Mouse (Mus musculus) kidney, postnatal 36 days (tissue): ENCODE data around the gene Cyp2w1.
"Not testable (repeated sequence)": the region's sequence is repeated elsewhere in the genome, so short reads cannot be mapped to it uniquely, and the experiment has no call there.

Experiments
- DNase-seq, 2 experiments: peaks; one replicate each; pipeline ENCODE4 v3.0.0; 2021 to 2022; ENCODE audit warnings: mixed read lengths in 2 of 2

Cyp2w1 gene

DNA sequence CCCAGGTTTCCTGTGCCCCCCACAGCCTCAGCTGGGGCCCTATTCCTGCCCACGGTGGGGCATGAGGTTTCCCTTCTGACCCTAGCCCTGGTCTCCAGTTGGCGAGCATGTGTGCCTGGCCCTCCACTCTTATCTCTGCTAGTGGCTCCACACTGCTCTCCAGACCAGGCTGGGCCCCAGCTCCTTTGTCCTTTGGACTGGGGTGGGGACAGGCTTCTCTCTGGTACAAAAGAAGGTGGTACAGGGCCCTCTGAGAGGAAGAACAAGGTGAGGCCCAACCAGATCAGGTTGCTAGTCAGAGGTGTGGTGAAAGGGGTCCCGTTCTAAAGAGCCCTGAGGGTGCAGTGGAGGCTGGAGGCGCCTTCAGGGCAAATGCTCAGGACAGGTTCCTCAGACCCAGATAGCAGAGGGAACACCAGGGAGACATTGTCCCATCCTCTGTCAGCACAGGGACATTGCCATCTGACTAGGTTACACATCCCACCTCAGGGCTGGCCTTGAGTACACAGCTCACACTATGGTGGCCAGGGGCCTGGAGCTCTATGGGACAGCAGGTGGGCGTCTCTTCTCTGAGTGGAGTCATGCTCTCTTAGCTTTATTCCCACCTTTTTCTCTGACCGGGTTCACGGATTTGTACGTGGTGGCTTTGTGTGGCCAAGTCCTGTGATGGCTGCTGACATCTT, 19.7 kb upstream of the Cyp2w1 start:
- peak in 1 of 2 experiments; percentile 25 for DNase-seq

DNA sequence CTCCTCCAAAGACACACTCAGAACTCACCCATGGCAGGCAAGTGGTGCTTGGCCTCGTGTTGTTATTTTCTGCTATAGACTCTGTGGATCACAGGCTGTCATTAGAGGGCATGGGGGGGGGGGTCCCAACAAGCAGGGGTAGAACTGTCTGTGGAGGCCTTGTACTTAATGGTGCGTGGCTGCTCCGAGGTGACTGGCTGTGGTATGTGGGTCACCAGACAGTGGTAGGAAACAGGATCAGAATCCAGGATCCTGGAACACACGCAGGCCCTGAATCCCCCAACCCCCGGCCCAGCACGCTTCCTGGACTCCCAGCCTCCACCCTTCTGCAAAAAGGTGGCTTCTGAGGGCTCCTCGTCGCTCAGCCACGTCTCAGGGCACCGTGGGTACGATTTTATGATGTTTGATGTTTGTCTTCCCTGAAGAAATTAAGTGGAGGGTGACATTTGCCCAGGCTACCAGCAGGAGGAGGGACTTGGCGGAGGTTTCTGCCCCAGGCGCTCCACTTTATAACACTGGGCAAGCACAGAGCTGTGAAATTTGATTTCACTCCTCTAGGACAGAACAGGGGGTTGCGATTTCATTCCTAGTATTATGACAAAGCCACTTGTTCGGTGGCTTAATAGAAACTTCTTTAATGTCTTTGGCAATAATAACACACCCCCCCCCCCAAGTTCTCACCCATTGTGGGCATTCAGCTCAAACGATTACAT, 19.0 kb upstream of the Cyp2w1 start:
- peak; percentile 63 to 67 for DNase-seq

GRCm38 (mm10) chr5:139334394-139334793, 18.0 kb upstream of the Cyp2w1 start:
- DNase-seq, result not testable (repeated sequence)

GRCm38 (mm10) chr5:139335634-139336033, 16.8 kb upstream of the Cyp2w1 start:
- DNase-seq, result no peak

DNA sequence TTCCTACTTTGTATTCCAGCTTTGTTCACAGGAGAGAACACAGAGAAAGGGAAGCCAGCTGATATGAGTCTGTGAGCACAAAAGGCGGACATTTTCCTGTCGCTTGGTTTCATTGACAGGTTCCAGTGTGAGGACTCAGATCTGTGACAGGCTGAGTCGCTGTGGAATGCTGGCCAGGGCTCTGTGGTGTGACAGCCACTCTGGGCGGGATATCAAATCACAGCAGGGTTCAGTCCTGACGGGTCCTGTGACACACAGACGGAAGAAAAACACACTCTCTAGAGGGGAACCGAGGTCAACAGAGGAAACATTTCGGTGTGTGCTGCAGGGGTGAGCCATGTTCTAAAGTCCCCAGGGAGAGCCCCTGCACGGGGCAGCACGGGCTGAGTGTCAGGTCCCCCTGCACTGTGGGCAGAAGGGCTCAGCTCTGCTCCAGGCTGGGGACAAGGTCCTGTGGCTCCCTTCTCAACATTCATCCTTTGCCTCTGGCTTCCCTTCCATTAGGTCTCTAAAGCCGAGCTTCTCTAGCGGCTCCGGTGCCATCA, 14.5 kb upstream of the Cyp2w1 start:
- DNase-seq, result no peak

DNA sequence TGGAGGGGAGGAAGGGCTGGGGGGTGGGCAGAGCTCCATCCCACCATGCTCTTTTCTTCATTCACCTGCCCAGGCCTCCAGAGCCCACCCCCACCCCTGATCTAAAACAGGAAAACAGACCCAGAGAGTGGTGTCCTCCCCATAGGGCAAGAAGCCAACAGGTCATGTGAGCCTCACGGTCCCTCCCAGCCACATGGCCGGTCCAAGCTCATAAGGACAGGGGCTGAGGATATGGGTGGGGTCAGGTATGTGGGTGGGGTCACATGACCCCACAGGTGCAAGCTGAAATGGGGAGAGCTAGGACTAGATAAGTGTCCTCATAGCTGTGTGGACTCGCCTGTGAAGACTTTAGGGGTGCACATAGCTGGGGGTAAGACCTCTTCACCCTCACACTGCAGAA, 14.0 kb upstream of the Cyp2w1 start:
- DNase-seq, result peak; percentile 69 to 80

GRCm38 (mm10) chr5:139338891-139339290, 13.5 kb upstream of the Cyp2w1 start:
- DNase-seq, result no peak

DNA sequence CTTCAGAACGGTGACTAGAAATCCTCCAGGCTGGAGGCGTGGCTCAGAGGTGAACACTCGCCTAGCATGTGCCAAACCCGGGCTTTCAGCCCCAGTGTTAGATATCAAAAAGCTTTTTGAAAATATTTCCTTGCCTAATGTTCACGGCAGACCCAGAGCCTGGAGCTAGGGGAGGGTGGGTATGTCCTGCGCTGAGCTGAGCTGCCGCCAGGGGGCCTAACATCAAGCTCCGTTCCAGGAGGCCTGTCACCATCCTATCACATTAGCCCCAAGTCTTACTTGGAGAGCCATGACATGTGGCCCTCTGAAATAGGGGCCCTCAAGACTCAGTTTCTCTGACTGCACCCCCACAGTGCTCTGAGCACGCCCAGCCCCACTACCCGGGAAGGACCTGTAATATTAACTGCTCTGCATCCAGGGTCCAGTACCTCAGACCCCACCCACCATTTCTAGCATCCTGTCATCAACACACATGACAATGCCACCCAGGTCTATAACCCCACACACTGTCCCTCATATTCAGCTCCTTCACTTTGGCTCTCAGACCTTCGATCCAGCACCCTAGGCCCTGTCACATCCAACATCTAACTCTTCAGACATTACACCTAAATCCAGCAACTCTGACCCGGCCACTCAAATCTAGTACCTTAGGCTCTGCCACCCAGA, 8.3 kb upstream of the Cyp2w1 start:
- peak; percentile 75 to 90 for DNase-seq

GRCm38 (mm10) chr5:139344687-139345363, 7.6 kb upstream of the Cyp2w1 start:
- peak; percentile 96 to 98 for DNase-seq

GRCm38 (mm10) chr5:139345364-139345714, 7.1 kb upstream of the Cyp2w1 start:
- DNase-seq, result no peak

DNA sequence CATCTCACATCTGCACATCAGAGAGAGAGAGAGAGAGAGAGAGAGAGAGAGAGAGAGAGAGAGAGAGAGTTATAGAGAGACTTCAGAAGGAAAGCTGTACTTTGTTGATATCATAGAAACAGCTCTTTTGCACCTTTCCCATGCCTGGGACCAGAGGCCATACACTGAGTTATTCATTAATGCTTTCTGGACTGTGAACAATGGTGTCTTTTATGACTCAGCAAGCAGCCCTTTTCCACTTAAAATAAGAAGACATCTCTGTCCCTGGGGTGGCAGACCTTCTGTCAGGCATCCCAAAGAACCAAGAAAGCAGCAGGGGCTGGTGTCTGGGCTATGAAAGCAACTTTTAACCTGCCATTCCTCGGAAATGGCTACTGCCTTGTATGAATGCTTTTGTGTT, 5.2 kb upstream of the Cyp2w1 start:
- peak in 1 of 2 experiments; percentile 65 for DNase-seq

DNA sequence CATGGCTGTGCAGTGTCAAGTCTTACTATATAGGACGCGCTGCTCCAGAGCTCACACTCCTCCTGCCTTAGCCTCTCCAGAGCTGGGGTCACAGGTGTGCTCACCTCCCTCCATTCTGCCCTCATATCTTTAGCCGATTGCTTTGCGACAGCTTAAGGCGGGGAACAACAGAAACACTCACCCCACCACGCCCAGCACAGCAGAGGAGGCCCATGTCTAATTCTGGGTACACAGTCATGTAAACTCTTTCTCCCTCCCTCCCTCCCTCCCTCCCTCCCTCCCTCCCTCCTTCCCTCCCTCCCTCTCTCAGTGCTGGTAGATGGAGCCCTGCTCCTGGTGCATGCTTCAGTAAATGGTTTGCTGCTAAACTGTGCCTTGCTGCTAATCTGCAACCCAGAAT, 2.7 kb upstream of the Cyp2w1 start:
- DNase-seq, result no peak

GRCm38 (mm10) chr5:139351134-139351533, 1.3 kb upstream of the Cyp2w1 start, which contains the start of gene Cox19:
Gene Cox19, minus strand, starts transcription at chr5:139351418.
- DNase-seq, result no peak

DNA sequence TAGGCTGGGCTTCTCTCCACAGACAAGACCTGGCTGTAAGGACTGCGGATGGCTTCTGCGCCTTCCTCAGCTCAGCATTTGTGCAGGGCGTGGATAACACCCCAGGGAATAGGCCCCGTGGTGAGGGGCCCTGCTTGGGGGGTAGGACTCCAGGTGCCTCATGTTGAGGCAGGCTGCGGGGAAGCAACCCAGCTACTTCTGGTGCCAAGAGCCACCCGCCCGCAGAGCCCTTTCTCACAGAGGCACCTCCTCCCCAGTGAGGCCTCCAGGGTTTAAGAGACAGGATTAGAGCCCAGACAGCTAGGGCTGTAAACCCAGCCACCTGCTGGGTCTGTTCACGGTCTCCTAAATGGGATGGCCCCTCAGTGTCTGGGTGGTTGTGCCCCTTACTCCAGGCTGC, 789 bp upstream of the Cyp2w1 start:
- no peak for DNase-seq

DNA sequence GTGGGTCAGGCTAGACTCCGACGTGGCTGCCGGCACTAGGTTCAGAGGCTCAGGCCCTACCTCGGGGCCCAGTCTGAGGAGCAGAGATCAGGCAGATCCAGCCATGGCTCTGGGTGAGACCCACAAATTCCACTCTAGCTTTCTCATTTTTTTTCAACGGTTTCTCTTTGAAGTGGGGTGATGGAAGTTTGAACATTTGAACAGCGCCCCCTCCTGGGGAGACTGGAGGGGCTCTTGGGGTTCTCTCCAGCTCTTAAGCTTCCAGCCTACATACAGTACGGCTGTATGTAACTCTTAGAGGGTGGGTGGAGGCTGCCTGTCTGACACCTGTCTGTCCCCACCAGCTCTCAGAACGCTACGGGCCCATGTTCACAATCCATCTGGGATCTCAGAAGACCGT, 1.1 kb downstream of the Cyp2w1 start:
- peak in 1 of 2 experiments; percentile 57 for DNase-seq

GRCm38 (mm10) chr5:139353946-139354345, 1.5 kb downstream of the Cyp2w1 start:
- no peak for DNase-seq

- peak; percentile 89 to 96 for DNase-seq
These were observed 2.9 kb downstream of the Cyp2w1 start for GRCm38 (mm10) chr5:139355235-139355772.

- DNase-seq, result peak; percentile 72 to 81
These were observed 6.2 kb downstream of the Cyp2w1 start for GRCm38 (mm10) chr5:139358653-139359052.

DNA sequence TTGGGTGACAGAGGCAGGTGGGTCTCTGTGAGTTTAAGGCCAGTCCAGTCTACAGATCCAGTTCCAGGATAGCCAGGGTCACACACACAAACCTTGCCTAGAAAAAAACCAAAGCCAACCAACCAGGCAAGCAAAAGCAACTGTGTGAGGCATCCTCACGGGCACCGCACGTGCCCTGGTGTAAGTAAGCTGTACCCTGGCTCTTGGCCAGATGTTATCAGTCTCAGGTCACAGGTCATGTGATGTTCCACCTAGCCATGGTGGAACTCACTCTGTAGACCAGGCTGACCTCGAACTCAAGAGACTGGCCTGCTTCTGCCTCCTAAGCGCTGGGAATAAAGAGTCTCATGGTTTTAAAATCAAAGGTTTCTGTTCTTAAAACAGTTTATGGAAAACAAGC, 6.8 kb downstream of the Cyp2w1 start:
- no peak for DNase-seq

DNA sequence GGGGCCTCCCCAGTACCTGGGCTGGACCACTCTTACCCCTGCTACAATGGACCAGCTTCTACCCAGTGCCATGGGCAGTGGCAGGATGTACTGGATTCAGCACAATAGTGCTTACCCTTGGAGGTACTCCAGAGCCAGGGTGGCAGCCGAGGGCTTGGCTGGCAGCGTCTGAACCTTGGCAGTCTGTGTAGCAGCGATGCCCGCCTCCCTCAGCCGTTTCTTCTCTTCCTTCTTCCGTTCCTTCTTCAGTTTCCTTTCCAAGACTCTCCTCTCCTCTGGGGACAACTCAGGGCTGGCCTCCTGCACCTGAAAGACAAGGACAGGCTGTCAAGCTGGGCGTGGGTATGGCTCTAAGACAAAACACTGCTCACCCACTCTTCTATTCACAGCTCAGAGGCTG, 11.4 kb downstream of the Cyp2w1 start:
- DNase-seq, result peak in 1 of 2 experiments; percentile 14

- peak; percentile 91 to 97 for DNase-seq
These were observed 12.0 kb downstream of the Cyp2w1 start for GRCm38 (mm10) chr5:139364260-139364910.
